In the genomic region with DNA sequence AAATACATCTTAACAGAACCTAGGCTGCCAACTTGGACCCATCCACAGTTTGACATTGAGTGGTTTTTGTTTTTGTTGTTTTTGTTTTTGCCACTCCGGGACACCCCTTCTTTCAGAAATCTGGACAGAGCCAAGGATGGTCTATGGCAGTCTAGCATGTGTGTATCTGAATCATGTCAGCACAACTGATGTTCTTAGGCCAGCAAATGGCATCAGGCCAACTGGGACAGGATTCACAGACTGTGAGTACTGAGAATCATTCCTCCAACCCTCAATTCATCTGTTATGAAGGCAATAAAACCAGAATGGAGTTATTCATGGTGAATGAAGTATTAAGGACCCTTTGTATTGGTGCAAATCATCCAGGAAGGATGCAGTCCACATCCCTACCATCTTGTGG, we compare ENCODE assay signal across 14 mouse cellular contexts.
DNase-seq lines count a peak whose midpoint lies in the region.
"Had no signal": no experiment of that assay in that cellular context is flagged by ENCODE, and none has a peak within 500 bp of the region (broad histone marks: within the 10 kb centered on the region; RNA-seq: fewer than 3 reads in every experiment).

No protein-coding gene starts in this region.

- peak; percentile 79 to 81 for DNase-seq in cerebellum, postnatal 14 days
- no peak for DNase-seq in cerebellum, adult 11 months
- peak; percentile 4 for DNase-seq in layer of hippocampus, adult 11-12 months (ENCODE audit: low spot score)
- no peak for DNase-seq in layer of hippocampus, adult 9-11 months
- DNase-seq in right cerebral cortex, adult 2 months (ENCODE audit: low spot score in 2 of 2): peak; percentile 2
- no peak for DNase-seq in right cerebral cortex, postnatal 36 days (ENCODE audit: low spot score in 2 of 2)
- peak; percentile 4 for DNase-seq in skeletal muscle tissue, adult 2 months (ENCODE audit: low read depth, low spot score)
- DNase-seq: B cell, adult 2 months; gastrocnemius, adult 2 months; heart, adult 11 months; heart, postnatal 4 days; kidney, adult 18-20 months; lung, postnatal 10 days; thymus, adult 18-20 months had no signal

Comparison
In these comparisons a context has a peak if more than half of its experiments do, and no peak if none do; other contexts are left out.
1. DNase-seq: peak in cerebellum, postnatal 14 days (2 of 2), layer of hippocampus, adult 11-12 months (single experiment), right cerebral cortex, adult 2 months (2 of 2) and skeletal muscle tissue, adult 2 months (single experiment); none in cerebellum, adult 11 months (single experiment), layer of hippocampus, adult 9-11 months (single experiment) and right cerebral cortex, postnatal 36 days (0 of 2).